Mouse (Mus musculus) midbrain, embryonic 14.5 days (tissue): ENCODE measurements around the gene Lgals7. TPM values are rescaled to one million over a fixed set of nuclear protein-coding genes. Genes with fewer than 3 reads are reported as not detected.
A peak's percentile ranks its signal among the peaks of the same experiment; 100 is the strongest.
"Not testable (repeated sequence)": the region's sequence is repeated elsewhere in the genome, so short reads cannot be mapped to it uniquely, and the experiment has no call there.

ENCODE experiments used
- ATAC-seq: fragments of 200-750 bp; cut with Nextera tagmentation; 2 replicates; pipeline ENCODE4 v1.8.0; 2017; ENCODE audit warnings: moderate number of reproducible peaks, moderate library complexity; ENCODE audit not compliant: low FRiP score, low TSS enrichment
- DNase-seq: peaks from one replicate; pipeline ENCODE4 v3.0.0-alpha.2; 2015
- H3K27ac ChIP-seq: fragments of 300-500 bp; sonication (generic); replicated peaks from 2 replicates; pipeline ENCODE4 v1.5.1; 2014; ENCODE audit warnings: mild to moderate bottlenecking, low read depth, low read length, moderate library complexity
- H3K27me3 ChIP-seq: fragments of 300-500 bp; sonication (generic); 2 replicates; pipeline ENCODE4 v1.6.1; 2014; ENCODE audit warnings: low read length, control low read depth, mixed read lengths; ENCODE audit not compliant: control insufficient read depth, insufficient read depth
- H3K36me3 ChIP-seq: fragments of 300-500 bp; sonication (generic); 2 replicates; pipeline ENCODE4 v1.6.1; 2014; ENCODE audit warnings: low read length, control low read depth; ENCODE audit not compliant: control insufficient read depth, insufficient read depth
- H3K4me1 ChIP-seq: fragments of 300-500 bp; sonication (generic); 2 replicates; pipeline ENCODE4 v1.6.1; 2014; ENCODE audit warnings: mild to moderate bottlenecking, antibody characterized with exemption, low read length, control low read depth; ENCODE audit not compliant: control insufficient read depth, insufficient read depth
- H3K4me2 ChIP-seq: fragments of 300-500 bp; sonication (generic); 2 replicates; pipeline ENCODE4 v1.6.1; 2014; ENCODE audit warnings: mild to moderate bottlenecking, low read length, moderate library complexity
- H3K4me3 ChIP-seq: fragments of 300-500 bp; sonication (generic); replicated peaks from 2 replicates; pipeline ENCODE4 v1.5.1; 2014; ENCODE audit warnings: low read depth, low read length
- H3K9ac ChIP-seq: fragments of 300-500 bp; sonication (generic); replicated peaks from 2 replicates; pipeline ENCODE4 v1.6.1; 2014; ENCODE audit warnings: mild to moderate bottlenecking, low read length, moderate library complexity
- H3K9me3 ChIP-seq: fragments of 300-500 bp; sonication (generic); 2 replicates; pipeline ENCODE4 v1.6.1; 2016; ENCODE audit warnings: low read length, control low read depth, mixed read lengths; ENCODE audit not compliant: control insufficient read depth
- WGBS: fragments of 180-500 bp; shearing (Covaris S2); extraction: QIAGEN DNeasy Blood & Tissue Kit; methylation state at CpG from one replicate; pipeline ENCODE4 v1.1.7; 2014; 5-methylcytosine and 5-hydroxymethylcytosine counted together
- polyA plus RNA-seq: library from polyadenylated mRNA; unstranded; fragments of >200 nt; fragmentation: Nextera tagmentation; extraction: Ambion mirVana; gene quantifications from 2 replicates; pipeline ENCODE4 v1.2.1, GENCODE M21; 2014

Lgals7 gene
- polyA plus RNA-seq, 1 experiment from 2014 or later, result 7.9 TPM

- Histone ChIP-seq H3K9ac (no peak overlapping the region), H3K4me3 (no peak overlapping the region), H3K36me3 (no peaks in the 10 kb centered on the region), H3K9me3 (no peaks in the 10 kb centered on the region), H3K27ac (no peak overlapping the region), H3K4me1 (no peaks in the 10 kb centered on the region), H3K4me2 (no peak overlapping the region), H3K27me3 (no peaks in the 10 kb centered on the region)
- ATAC-seq (no peak), DNase-seq (no peak)
- WGBS, result 78% methylated on average over 7 of the region's 7 CpGs
Observed at GRCm38 (mm10) chr7:28879606-28880005, 16.0 kb downstream of the Lgals7 start.

GRCm38 (mm10) chr7:28880554-28880953 is 16.9 kb downstream of the Lgals7 start:
- DNase-seq (peak; percentile 39), ATAC-seq (no peak)
- WGBS, result 66% methylated on average over 10 of the region's 10 CpGs
- no peaks in the 10 kb centered on the region for H3K9me3 ChIP-seq
- H3K4me3 ChIP-seq, result no peak overlapping the region
- no peak overlapping the region for H3K27ac ChIP-seq
- H3K9ac ChIP-seq, result no peak overlapping the region
- H3K27me3 ChIP-seq, result no peaks in the 10 kb centered on the region
- H3K36me3 ChIP-seq, result no peaks in the 10 kb centered on the region
- H3K4me1 ChIP-seq, result no peaks in the 10 kb centered on the region
- H3K4me2 ChIP-seq, result no peak overlapping the region

GRCm38 (mm10) chr7:28881199-28881598 is 17.5 kb downstream of the Lgals7 start, which contains the start of gene Capn12:
Gene Capn12, plus strand, starts transcription at chr7:28881422.
- Histone ChIP-seq H3K27ac (no peak within 1 kb of the TSS; the same call in 1 of the 2 replicates), H3K4me3 (no peak within 1 kb of the TSS), H3K9me3 (no peaks in the 10 kb centered on the region), H3K4me1 (no peaks in the 10 kb centered on the region), H3K4me2 (no peak within 1 kb of the TSS), H3K27me3 (no peaks in the 10 kb centered on the region), H3K36me3 (no peaks in the 10 kb centered on the region), H3K9ac (no peak within 1 kb of the TSS)
- 50% methylated on average over 13 of the region's 13 CpGs for WGBS
- DNase-seq (no peak), ATAC-seq (no peak)

- H3K9ac ChIP-seq, result no peak overlapping the region
- no peak overlapping the region for H3K4me3 ChIP-seq
- 74% methylated on average over 11 of the region's 11 CpGs for WGBS
- H3K9me3 ChIP-seq, result no peaks in the 10 kb centered on the region
- no peak overlapping the region for H3K27ac ChIP-seq
- ATAC-seq, result no peak
- no peak for DNase-seq
- no peak overlapping the region for H3K4me2 ChIP-seq
- H3K36me3 ChIP-seq, result no peaks in the 10 kb centered on the region
- no peaks in the 10 kb centered on the region for H3K4me1 ChIP-seq
- H3K27me3 ChIP-seq, result peaks cover 9% of the 10 kb centered on the region; the same call in 1 of the 2 replicates
Observed at GRCm38 (mm10) chr7:28883039-28883438, 19.4 kb downstream of the Lgals7 start.

- DNase-seq, ATAC-seq, H3K4me2 ChIP-seq, H3K27ac ChIP-seq, H3K4me1 ChIP-seq, H3K36me3 ChIP-seq, H3K4me3 ChIP-seq, H3K9me3 ChIP-seq, H3K9ac ChIP-seq: not testable (repeated sequence)
- H3K27me3 ChIP-seq, result peaks cover 16% of the 10 kb centered on the region
- WGBS, result 88% methylated on average over 3 of the region's 4 CpGs
Observed at GRCm38 (mm10) chr7:28883704-28884103, 20.1 kb downstream of the Lgals7 start.

- WGBS, result 26% methylated on average over 14 of the region's 14 CpGs
- Histone ChIP-seq H3K4me2 (no peak overlapping the region), H3K27me3 (peaks cover 27% of the 10 kb centered on the region), H3K27ac (no peak overlapping the region), H3K36me3 (peaks cover 4% of the 10 kb centered on the region), H3K9ac (no peak overlapping the region), H3K4me1 (peaks cover 3% of the 10 kb centered on the region; the same call in 1 of the 2 replicates), H3K9me3 (no peaks in the 10 kb centered on the region), H3K4me3 (no peak overlapping the region)
- no peak for ATAC-seq
- no peak for DNase-seq
Observed at GRCm38 (mm10) chr7:28886486-28886885, 22.8 kb downstream of the Lgals7 start.

- 3% methylated on average over 27 of the region's 27 CpGs for WGBS
- H3K4me2 ChIP-seq, result peak overlapping the region; percentile 53
- H3K9me3 ChIP-seq, result no peaks in the 10 kb centered on the region
- ATAC-seq (no peak), DNase-seq (peak; percentile 57)
- H3K27me3 ChIP-seq, result peaks cover 27% of the 10 kb centered on the region
- H3K36me3 ChIP-seq, result peaks cover 24% of the 10 kb centered on the region
- H3K4me3 ChIP-seq, result peak overlapping the region; percentile 30
- H3K4me1 ChIP-seq, result peaks cover 3% of the 10 kb centered on the region; the same call in 1 of the 2 replicates
- H3K27ac ChIP-seq, result no peak overlapping the region
- H3K9ac ChIP-seq, result peak overlapping the region; percentile 31; the same call in 1 of the 2 replicates
Observed at GRCm38 (mm10) chr7:28888701-28889161, 25.1 kb downstream of the Lgals7 start.

- DNase-seq (no peak), ATAC-seq (no peak)
- no peak overlapping the region for H3K4me2 ChIP-seq
- 95% methylated on average over 17 of the region's 17 CpGs for WGBS
- H3K36me3 ChIP-seq, result peaks cover 63% of the 10 kb centered on the region
- no peaks in the 10 kb centered on the region for H3K9me3 ChIP-seq
- no peak overlapping the region for H3K27ac ChIP-seq
- H3K4me1 ChIP-seq, result peaks cover 3% of the 10 kb centered on the region; the same call in 1 of the 2 replicates
- H3K4me3 ChIP-seq, result no peak overlapping the region
- peaks cover 23% of the 10 kb centered on the region for H3K27me3 ChIP-seq
- no peak overlapping the region for H3K9ac ChIP-seq
Observed at GRCm38 (mm10) chr7:28892601-28893000, 28.9 kb downstream of the Lgals7 start.

- Histone ChIP-seq H3K4me2 (no peak overlapping the region), H3K4me1 (peaks cover 3% of the 10 kb centered on the region; the same call in 1 of the 2 replicates), H3K9ac (no peak overlapping the region), H3K4me3 (no peak overlapping the region), H3K27me3 (peaks cover 11% of the 10 kb centered on the region), H3K36me3 (peaks cover 74% of the 10 kb centered on the region), H3K27ac (no peak overlapping the region), H3K9me3 (no peaks in the 10 kb centered on the region)
- DNase-seq (peak; percentile 69), ATAC-seq (peak; percentile 21; the same call in 1 of the 2 replicates)
- 60% methylated on average over 7 of the region's 7 CpGs for WGBS
Observed at GRCm38 (mm10) chr7:28893643-28894265, 30.1 kb downstream of the Lgals7 start.
